Mouse (Mus musculus) megakaryocyte, embryonic 14.5 days (primary cell): ENCODE measurements around the gene Fgf18. TPM values are rescaled to one million over a fixed set of nuclear protein-coding genes. Genes with fewer than 3 reads are reported as not detected.

Experiments
- H3K27me3 ChIP-seq: replicated peaks from 2 replicates; pipeline ENCODE3; 2012; ENCODE audit warnings: inconsistent platforms
- H3K36me3 ChIP-seq: replicated peaks from 2 replicates; pipeline ENCODE3; 2012; ENCODE audit warnings: low read length, inconsistent platforms, mixed read lengths
- H3K4me1 ChIP-seq: 2 replicates; pipeline ENCODE4 v1.6.1; 2012; ENCODE audit warnings: inconsistent platforms
- H3K4me3 ChIP-seq: replicated peaks from 2 replicates; pipeline ENCODE3; 2012; ENCODE audit warnings: moderate library complexity, mild to moderate bottlenecking, inconsistent platforms
- H3K9me3 ChIP-seq: 2 replicates; pipeline ENCODE4 v1.6.1; 2012; ENCODE audit warnings: inconsistent platforms
- FLI1 ChIP-seq: IDR thresholded peaks from 2 replicates; pipeline ENCODE4 v1.6.1; 2012; ENCODE audit warnings: low read length, inconsistent platforms, mixed read lengths
- GATA1 ChIP-seq: IDR thresholded peaks from 3 replicates; pipeline ENCODE4 v1.6.1; 2012; ENCODE audit warnings: mixed read lengths, low read length, inconsistent platforms, borderline replicate concordance
- polyA plus RNA-seq: library from polyadenylated mRNA; stranded (reverse); fragments of >175 nt; gene quantifications from 2 replicates; pipeline ENCODE4 v1.2.3, GENCODE M21; 2012; ENCODE audit warnings: low replicate concordance; ENCODE audit not compliant: insufficient read depth

Fgf18 gene
- polyA plus RNA-seq, 1 experiment = not detected

DNA sequence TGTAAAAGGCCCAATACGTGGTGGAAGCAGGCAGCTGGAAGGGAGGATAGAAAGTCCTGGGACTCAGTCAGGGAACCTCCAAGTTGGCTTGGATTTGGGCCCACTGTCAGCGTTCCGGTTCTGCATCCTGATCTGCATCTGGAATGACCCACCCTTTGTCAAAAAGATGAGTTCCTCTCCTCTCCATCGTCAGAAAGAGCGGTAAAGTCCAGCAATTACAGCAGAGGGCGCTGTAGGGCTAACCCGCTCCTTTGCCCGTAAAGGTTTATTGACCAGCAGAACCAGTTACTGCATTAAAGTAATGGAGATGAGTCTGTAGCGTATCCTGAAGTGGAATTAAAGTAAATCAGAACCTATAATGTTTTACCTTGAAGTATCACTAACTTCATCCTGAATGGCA lies 23.3 kb upstream of the Fgf18 start:
- Histone ChIP-seq H3K4me1 (no peaks in the 10 kb centered on the region), H3K27me3 (peaks cover 30% of the 10 kb centered on the region)

DNA sequence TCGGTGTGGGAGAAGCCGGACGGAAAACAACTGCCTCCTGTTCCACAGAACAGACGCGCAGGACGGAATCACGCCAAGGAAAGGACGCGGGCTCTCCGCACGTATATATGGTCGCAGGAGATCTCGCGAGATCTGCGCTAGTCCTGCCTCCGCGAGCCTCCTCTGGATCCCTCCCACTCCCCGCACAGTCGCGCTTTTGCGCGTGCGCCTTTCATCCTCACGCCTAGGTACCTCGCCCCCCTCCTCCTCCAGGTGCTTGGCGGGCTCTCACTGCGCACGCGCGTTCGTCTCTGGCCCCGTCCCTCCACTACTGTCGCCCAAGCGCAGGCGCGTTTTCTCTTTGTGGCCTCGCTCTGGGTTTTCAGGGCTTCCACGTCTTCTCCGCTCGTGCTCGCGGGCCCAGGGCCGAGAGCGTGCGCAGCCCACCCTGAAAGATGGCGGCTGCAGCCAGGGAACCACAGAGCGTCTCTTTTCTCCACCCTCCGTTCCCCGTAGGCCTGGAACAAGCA lies 15.9 kb upstream of the Fgf18 start, which contains the start of gene Npm1:
TSS of gene Npm1 (minus strand) at position 209 of the 509 bp plus-strand sequence.
- Histone ChIP-seq H3K27me3 (peaks cover 8% of the 10 kb centered on the region), H3K9me3 (no peaks in the 10 kb centered on the region), H3K36me3 (peaks cover 33% of the 10 kb centered on the region), H3K4me1 (peaks cover 11% of the 10 kb centered on the region; the same call in 1 of the 2 replicates), H3K4me3 (peak within 1 kb of the TSS; percentile 95)
- TF ChIP-seq GATA1 (no peak), FLI1 (no peak)

More for the DNA sequence above, 23.3 kb upstream of the Fgf18 start:
- H3K4me3 ChIP-seq = no peak overlapping the region
- H3K36me3 ChIP-seq = no peaks in the 10 kb centered on the region
- H3K9me3 ChIP-seq = no peaks in the 10 kb centered on the region
- no peak for TF ChIP-seq FLI1
- no peak for TF ChIP-seq GATA1

DNA sequence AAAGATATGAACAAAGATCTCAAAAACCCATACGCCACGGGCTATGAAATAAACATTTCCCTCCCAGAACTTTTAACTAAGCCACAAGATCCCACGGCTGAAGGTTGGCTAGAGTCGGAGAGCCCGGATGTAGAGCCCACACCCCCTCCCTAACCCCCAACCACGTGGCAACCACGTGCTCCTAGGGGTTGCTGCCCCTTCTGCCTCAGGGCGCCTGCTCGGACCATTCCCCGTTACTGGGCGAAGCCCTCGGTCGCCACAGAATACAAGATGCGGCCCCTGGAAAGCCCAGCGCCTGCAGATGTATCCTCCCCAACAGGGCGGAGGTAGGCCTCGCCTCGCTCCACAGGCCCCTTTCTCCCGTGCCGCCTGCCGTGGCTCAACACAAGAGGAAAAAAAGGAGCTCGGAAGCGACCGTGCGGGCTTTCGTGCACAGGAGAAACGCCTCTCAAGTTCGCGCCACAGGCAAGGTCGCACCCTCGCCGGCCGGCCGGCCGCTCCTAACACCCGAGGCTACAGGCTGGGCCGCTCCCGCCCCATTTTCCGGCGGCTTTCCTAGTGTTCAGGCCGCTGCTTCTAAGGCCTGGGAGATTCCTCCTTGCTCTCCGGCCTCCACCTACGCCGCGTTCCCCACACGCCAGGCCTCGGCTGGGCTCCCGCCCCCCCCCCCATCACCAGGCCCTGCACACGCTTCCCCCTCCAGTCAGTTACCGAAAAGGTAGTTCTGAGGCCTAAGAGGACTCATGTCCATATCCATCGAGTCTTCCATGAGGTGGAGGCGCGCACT lies 15.2 kb upstream of the Fgf18 start:
- Histone ChIP-seq H3K4me1 (peaks cover 11% of the 10 kb centered on the region; the same call in 1 of the 2 replicates), H3K9me3 (no peaks in the 10 kb centered on the region), H3K4me3 (peak overlapping the region; percentile 95), H3K27me3 (peaks cover 5% of the 10 kb centered on the region), H3K36me3 (peaks cover 39% of the 10 kb centered on the region)
- no peak for TF ChIP-seq FLI1
- TF ChIP-seq GATA1 = no peak

DNA sequence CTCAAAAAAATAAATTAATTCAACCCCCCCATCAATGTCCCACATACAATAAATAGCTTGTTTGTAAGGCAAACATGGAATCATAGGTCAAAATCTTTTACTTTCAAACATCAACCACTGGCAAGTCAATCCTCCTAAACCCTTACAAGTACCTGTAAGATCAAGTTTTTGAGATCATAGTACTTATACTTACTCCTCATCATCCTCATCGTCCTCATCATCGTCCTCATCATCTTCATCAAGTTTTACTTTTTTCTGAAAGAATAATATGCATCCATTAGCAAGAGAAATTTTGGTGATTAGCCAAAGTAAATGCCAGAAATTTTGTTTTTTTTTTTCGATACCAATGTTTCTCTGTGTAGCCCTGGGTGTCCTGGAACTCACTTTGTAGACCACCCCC lies 12.5 kb upstream of the Fgf18 start:
- no peak for TF ChIP-seq GATA1
- TF ChIP-seq FLI1 = no peak
- peaks cover 11% of the 10 kb centered on the region; the same call in 1 of the 2 replicates for H3K4me1 ChIP-seq
- no peak overlapping the region for H3K4me3 ChIP-seq
- H3K27me3 ChIP-seq = no peaks in the 10 kb centered on the region
- H3K36me3 ChIP-seq = peaks cover 66% of the 10 kb centered on the region
- H3K9me3 ChIP-seq = no peaks in the 10 kb centered on the region

DNA sequence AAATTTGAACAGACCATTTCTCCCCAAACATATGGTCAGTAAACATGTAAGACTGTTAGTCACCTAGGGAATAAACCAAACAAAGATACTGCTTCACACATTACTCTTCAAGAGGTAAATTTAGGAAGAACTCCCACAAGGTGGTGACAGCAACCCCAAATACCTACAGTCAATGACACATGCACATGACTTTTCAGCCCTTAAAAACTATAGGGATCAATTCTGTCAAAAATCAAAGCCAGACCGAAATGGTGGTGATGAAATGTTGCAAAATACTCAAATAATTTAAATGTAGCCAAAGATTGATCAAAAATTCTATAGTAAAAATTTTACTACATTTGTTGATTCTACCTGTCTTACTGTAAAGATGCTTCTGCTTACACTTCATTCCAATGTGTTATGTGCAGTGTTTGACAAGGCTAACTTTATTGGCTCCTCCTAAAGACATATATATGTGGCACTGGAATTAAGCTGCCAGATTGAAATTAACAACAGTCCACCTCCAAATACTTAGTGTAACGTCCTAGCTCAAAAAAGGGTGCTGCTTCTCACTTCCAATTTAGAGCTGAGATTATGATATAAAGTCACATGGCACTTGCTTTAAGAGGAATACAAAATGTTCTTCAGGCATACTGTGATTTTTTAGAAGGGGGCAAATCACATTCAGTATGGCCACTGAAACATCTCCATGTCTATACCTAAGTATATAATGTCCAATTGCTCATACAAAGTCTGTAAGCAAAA lies 10.4 kb upstream of the Fgf18 start:
- peaks cover 7% of the 10 kb centered on the region; the same call in 1 of the 2 replicates for H3K4me1 ChIP-seq
- no peaks in the 10 kb centered on the region for H3K27me3 ChIP-seq
- no peaks in the 10 kb centered on the region for H3K9me3 ChIP-seq
- TF ChIP-seq FLI1 (no peak), GATA1 (no peak)
- no peak overlapping the region for H3K4me3 ChIP-seq
- peaks cover 87% of the 10 kb centered on the region for H3K36me3 ChIP-seq

GRCm38 (mm10) chr11:33156436-33157015 lies 9.3 kb upstream of the Fgf18 start:
- Histone ChIP-seq H3K27me3 (no peaks in the 10 kb centered on the region), H3K9me3 (no peaks in the 10 kb centered on the region), H3K4me1 (peaks cover 2% of the 10 kb centered on the region; the same call in 1 of the 2 replicates), H3K36me3 (peaks cover 96% of the 10 kb centered on the region), H3K4me3 (no peak overlapping the region)
- no peak for TF ChIP-seq FLI1
- TF ChIP-seq GATA1 = no peak

DNA sequence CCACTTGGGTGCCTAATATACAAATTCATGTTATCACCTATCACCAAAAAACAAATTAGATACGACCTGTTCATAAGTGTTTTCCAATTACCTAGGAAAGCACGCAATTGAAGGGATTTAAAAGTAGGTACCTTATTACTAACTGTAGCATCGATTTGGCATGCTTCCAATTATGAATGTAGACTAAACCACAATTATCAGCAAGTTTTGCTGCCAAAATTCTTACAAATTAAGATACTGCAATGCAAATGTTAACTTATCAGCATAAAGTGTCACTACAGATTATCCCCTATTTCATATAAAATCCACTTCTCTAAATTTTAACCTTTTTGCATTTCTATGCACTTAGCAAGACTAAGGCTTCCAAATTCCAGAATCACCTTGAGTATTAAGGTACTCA lies 7.3 kb upstream of the Fgf18 start:
- Histone ChIP-seq H3K27me3 (no peaks in the 10 kb centered on the region), H3K9me3 (no peaks in the 10 kb centered on the region), H3K4me1 (no peaks in the 10 kb centered on the region; the same call in 1 of the 2 replicates), H3K4me3 (no peak overlapping the region), H3K36me3 (peaks cover 98% of the 10 kb centered on the region)
- TF ChIP-seq FLI1 (no peak), GATA1 (no peak)

- Histone ChIP-seq H3K4me1 (peaks cover 8% of the 10 kb centered on the region), H3K36me3 (peaks cover 87% of the 10 kb centered on the region), H3K27me3 (peaks cover 6% of the 10 kb centered on the region), H3K4me3 (no peak overlapping the region), H3K9me3 (no peaks in the 10 kb centered on the region)
- TF ChIP-seq FLI1 = no peak
- TF ChIP-seq GATA1 = no peak
Measured at GRCm38 (mm10) chr11:33152997-33153396, 5.8 kb upstream of the Fgf18 start.

DNA sequence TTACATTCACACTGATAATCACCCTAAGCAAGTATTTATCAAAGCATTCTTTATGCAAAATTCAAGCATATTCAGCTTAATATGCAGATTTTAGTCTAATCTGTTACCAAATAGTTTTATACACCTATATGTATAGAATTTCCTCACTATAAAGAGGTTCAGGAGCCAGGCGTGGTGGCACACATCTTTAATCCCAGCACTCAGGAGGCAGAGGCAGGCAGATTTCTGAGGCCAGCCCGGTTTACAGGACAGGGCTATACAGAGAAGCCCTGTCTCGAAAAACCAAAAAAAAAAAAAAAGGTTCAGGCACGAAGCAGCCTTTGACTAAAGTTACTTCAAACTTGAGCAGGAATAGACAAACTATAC lies 4.6 kb upstream of the Fgf18 start:
- Histone ChIP-seq H3K9me3 (no peaks in the 10 kb centered on the region), H3K27me3 (peaks cover 18% of the 10 kb centered on the region), H3K4me1 (peaks cover 20% of the 10 kb centered on the region), H3K4me3 (no peak overlapping the region), H3K36me3 (peaks cover 75% of the 10 kb centered on the region)
- no peak for TF ChIP-seq FLI1
- TF ChIP-seq GATA1 = no peak
